Mouse (Mus musculus) intestine, embryonic 14.5 days (tissue): ENCODE measurements around the gene Mybbp1a. TPM values are rescaled to one million over a fixed set of nuclear protein-coding genes. Genes with fewer than 3 reads are reported as not detected.
"Not testable (repeated sequence)": the region's sequence is repeated elsewhere in the genome, so short reads cannot be mapped to it uniquely, and the experiment has no call there.

Experiments used
- ATAC-seq: fragments of 200-750 bp; cut with Nextera tagmentation; replicated peaks from 2 replicates; pipeline ENCODE4 v1.8.0; 2017; ENCODE audit warnings: low read depth, moderate number of reproducible peaks, moderate TSS enrichment, moderate library complexity; ENCODE audit not compliant: low FRiP score, low TSS enrichment
- DNase-seq: peaks from one replicate; pipeline ENCODE4 v3.0.0-alpha.2; 2018; ENCODE audit warnings: low spot score
- H3K27ac ChIP-seq: fragments of 300-500 bp; sonication (generic); 2 replicates; pipeline ENCODE4 v1.5.1; 2014; ENCODE audit warnings: low read depth, mild to moderate bottlenecking, control low read depth
- H3K27me3 ChIP-seq: fragments of 300-500 bp; sonication (generic); replicated peaks from 2 replicates; pipeline ENCODE4 v1.6.1; 2014; ENCODE audit warnings: low read length, control low read depth; ENCODE audit not compliant: control insufficient read depth, insufficient read depth
- H3K36me3 ChIP-seq: fragments of 300-500 bp; sonication (generic); 2 replicates; pipeline ENCODE4 v1.6.1; 2014; ENCODE audit warnings: low read length, control low read depth; ENCODE audit not compliant: control insufficient read depth, insufficient read depth
- H3K4me1 ChIP-seq: fragments of 300-500 bp; sonication (generic); replicated peaks from 2 replicates; pipeline ENCODE4 v1.6.1; 2014; ENCODE audit warnings: low read length, control low read depth, mixed read lengths; ENCODE audit not compliant: control insufficient read depth, insufficient read depth
- H3K4me2 ChIP-seq: fragments of 300-500 bp; sonication (generic); 2 replicates; pipeline ENCODE4 v1.6.1; 2014; ENCODE audit warnings: low read length
- H3K4me3 ChIP-seq: fragments of 300-500 bp; sonication (generic); 2 replicates; pipeline ENCODE4 v1.5.1; 2014; ENCODE audit warnings: low read depth, low read length, control low read depth, mixed read lengths
- H3K9ac ChIP-seq: fragments of 300-500 bp; sonication (generic); 2 replicates; pipeline ENCODE4 v1.6.1; 2014; ENCODE audit warnings: mild to moderate bottlenecking, low read length
- H3K9me3 ChIP-seq: fragments of 300-500 bp; sonication (generic); 2 replicates; pipeline ENCODE4 v1.6.1; 2016; ENCODE audit warnings: low read length, control low read depth; ENCODE audit not compliant: control insufficient read depth
- WGBS: fragments of 180-500 bp; shearing (Covaris S2); extraction: QIAGEN DNeasy Blood & Tissue Kit; methylation state at CpG from one replicate; pipeline ENCODE4 v1.1.7; 2014; 5-methylcytosine and 5-hydroxymethylcytosine counted together
- polyA plus RNA-seq: library from polyadenylated mRNA; unstranded; fragments of >200 nt; fragmentation: Nextera tagmentation; extraction: Ambion mirVana; gene quantifications from 2 replicates; pipeline ENCODE4 v1.2.1, GENCODE M21; 2014

The Mybbp1a gene
- polyA plus RNA-seq, 1 experiment from 2014 or later, result 173 TPM

DNA sequence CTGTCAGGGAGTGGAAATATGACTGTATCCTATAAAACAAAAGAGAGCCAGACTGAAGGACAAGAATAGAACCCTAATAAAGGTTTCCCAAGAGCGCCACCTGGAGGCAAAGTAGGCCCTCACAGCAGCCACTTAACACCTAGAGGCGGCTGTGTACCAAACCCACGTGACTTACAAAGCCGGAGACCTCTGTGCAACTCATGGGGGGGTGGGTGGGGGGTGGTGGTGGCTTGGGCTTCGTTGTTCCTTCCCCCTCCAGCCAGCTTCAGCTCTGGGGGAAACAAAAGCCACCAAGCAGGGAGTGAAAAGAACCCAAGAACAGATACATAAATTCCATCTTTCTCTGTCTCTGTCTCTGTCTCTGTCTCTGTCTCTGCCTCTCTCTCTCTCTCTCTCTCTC, 12.5 kb upstream of the Mybbp1a start:
- DNase-seq (peak; percentile 76), ATAC-seq (0 out of 2 replicates have a peak, but pooled peaks have one; percentile 44)
- Histone ChIP-seq H3K27me3 (no peaks in the 10 kb centered on the region), H3K4me2 (no peak overlapping the region), H3K4me1 (no peaks in the 10 kb centered on the region), H3K27ac (no peak overlapping the region), H3K9me3 (0 out of 2 replicates have a peak, but pooled peaks cover 2% of the 10 kb centered on the region), H3K9ac (no peak overlapping the region), H3K4me3 (no peak overlapping the region), H3K36me3 (no peaks in the 10 kb centered on the region)
- WGBS, result 4% methylated on average over 5 of the region's 5 CpGs

- Histone ChIP-seq H3K4me2 (peak overlapping the region; percentile 25; the same call in 1 of the 2 replicates), H3K9ac (no peak overlapping the region), H3K36me3 (no peaks in the 10 kb centered on the region), H3K27me3 (no peaks in the 10 kb centered on the region), H3K9me3 (0 out of 2 replicates have a peak, but pooled peaks cover 2% of the 10 kb centered on the region), H3K4me1 (no peaks in the 10 kb centered on the region), H3K4me3 (no peak overlapping the region), H3K27ac (no peak overlapping the region)
- peak; percentile 80 for ATAC-seq
- 53% methylated on average over 7 of the region's 7 CpGs for WGBS
- peak; percentile 85 for DNase-seq
Observed at GRCm38 (mm10) chr11:72429288-72429690, 11.9 kb upstream of the Mybbp1a start.

DNA sequence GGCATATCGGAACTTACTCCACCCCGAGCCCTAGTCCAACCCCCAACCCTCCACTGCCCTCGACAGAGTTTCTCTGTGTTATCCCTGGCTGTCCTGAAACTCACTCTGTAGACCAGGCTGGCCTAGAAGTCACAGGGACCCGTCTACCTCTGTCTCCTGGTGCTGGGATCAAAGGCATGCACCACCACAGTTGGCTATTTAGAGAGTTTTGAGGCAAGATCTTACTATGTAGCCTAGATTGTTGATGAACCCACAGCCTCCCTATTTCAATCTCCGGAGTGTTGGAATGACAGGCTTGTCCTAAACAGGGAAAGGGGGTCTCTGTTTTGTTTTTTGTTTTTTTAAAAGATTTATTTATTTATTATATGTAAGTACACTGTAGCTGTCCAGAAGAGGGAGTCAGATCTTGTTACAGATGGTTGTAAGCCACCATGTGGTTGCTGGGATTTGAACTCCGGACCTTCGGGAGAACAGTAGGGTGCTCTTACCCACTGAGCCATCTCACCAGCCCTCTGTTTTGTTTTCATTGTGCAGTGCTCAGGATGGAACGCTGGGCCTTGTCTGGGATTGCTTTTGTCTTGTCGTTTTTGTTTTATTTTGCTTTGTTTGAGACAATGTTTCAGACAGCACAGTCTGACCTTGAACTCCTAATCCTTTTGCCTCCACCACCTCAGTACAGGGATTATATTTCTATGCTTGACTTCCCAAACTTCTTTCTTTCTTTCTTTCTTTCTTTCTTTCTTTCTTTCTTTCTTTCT, 10.7 kb upstream of the Mybbp1a start:
- not testable (repeated sequence) for H3K9me3 ChIP-seq, H3K27ac ChIP-seq, H3K27me3 ChIP-seq, H3K4me1 ChIP-seq, H3K9ac ChIP-seq, H3K4me2 ChIP-seq, H3K36me3 ChIP-seq, H3K4me3 ChIP-seq, ATAC-seq, DNase-seq
- 69% methylated on average over 9 of the region's 9 CpGs for WGBS

- H3K4me1 ChIP-seq, result 0 out of 2 replicates have a peak, but pooled peaks cover 6% of the 10 kb centered on the region
- peak; percentile 68 for DNase-seq
- peak within 1 kb of the TSS; percentile 54; the same call in 1 of the 2 replicates for H3K27ac ChIP-seq
- no peak within 1 kb of the TSS for H3K4me3 ChIP-seq
- no peaks in the 10 kb centered on the region for H3K27me3 ChIP-seq
- no peak within 1 kb of the TSS for H3K9ac ChIP-seq
- H3K9me3 ChIP-seq, result no peaks in the 10 kb centered on the region
- 60% methylated on average over 11 of the region's 11 CpGs for WGBS
- peak within 1 kb of the TSS; percentile 33 for H3K4me2 ChIP-seq
- no peaks in the 10 kb centered on the region for H3K36me3 ChIP-seq
- ATAC-seq, result peak; percentile 92
Observed at GRCm38 (mm10) chr11:72434963-72435693, 6.0 kb upstream of the Mybbp1a start, which contains the start of gene Ggt6. Gene Ggt6 (plus strand): TSS chr11:72435526.

- H3K9ac ChIP-seq, result no peak overlapping the region
- no peak for DNase-seq
- ATAC-seq, result peak; percentile 13; the same call in 1 of the 2 replicates
- no peaks in the 10 kb centered on the region for H3K27me3 ChIP-seq
- WGBS, result 50% methylated on average over 2 of the region's 2 CpGs
- no peaks in the 10 kb centered on the region for H3K36me3 ChIP-seq
- H3K4me1 ChIP-seq, result 0 out of 2 replicates have a peak, but pooled peaks cover 6% of the 10 kb centered on the region
- no peaks in the 10 kb centered on the region for H3K9me3 ChIP-seq
- peak overlapping the region; percentile 54; the same call in 1 of the 2 replicates for H3K27ac ChIP-seq
- H3K4me3 ChIP-seq, result no peak overlapping the region
- H3K4me2 ChIP-seq, result peak overlapping the region; percentile 33
Observed at GRCm38 (mm10) chr11:72435694-72436045, 5.5 kb upstream of the Mybbp1a start.

GRCm38 (mm10) chr11:72436271-72436670, 4.9 kb upstream of the Mybbp1a start:
- Histone ChIP-seq H3K27me3 (no peaks in the 10 kb centered on the region), H3K27ac (no peak overlapping the region), H3K4me3 (no peak overlapping the region), H3K4me1 (0 out of 2 replicates have a peak, but pooled peaks cover 6% of the 10 kb centered on the region), H3K9ac (no peak overlapping the region), H3K4me2 (no peak overlapping the region), H3K36me3 (no peaks in the 10 kb centered on the region), H3K9me3 (no peaks in the 10 kb centered on the region)
- DNase-seq (no peak), ATAC-seq (no peak)
- 75% methylated on average over 5 of the region's 5 CpGs for WGBS

GRCm38 (mm10) chr11:72436756-72437650, 4.2 kb upstream of the Mybbp1a start:
- no peak overlapping the region for H3K4me2 ChIP-seq
- peaks cover 7% of the 10 kb centered on the region; the same call in 1 of the 2 replicates for H3K4me1 ChIP-seq
- 90% methylated on average over 16 of the region's 16 CpGs for WGBS
- DNase-seq, result no peak
- H3K4me3 ChIP-seq, result no peak overlapping the region
- H3K9me3 ChIP-seq, result no peaks in the 10 kb centered on the region
- no peak overlapping the region for H3K9ac ChIP-seq
- no peak for ATAC-seq
- no peak overlapping the region for H3K27ac ChIP-seq
- H3K27me3 ChIP-seq, result no peaks in the 10 kb centered on the region
- no peaks in the 10 kb centered on the region for H3K36me3 ChIP-seq

- no peaks in the 10 kb centered on the region for H3K9me3 ChIP-seq
- H3K27ac ChIP-seq, result no peak overlapping the region
- DNase-seq (no peak), ATAC-seq (no peak)
- H3K4me2 ChIP-seq, result no peak overlapping the region
- no peak overlapping the region for H3K9ac ChIP-seq
- peaks cover 13% of the 10 kb centered on the region for H3K4me1 ChIP-seq
- H3K36me3 ChIP-seq, result peaks cover 12% of the 10 kb centered on the region
- 49% methylated on average over 4 of the region's 4 CpGs for WGBS
- H3K27me3 ChIP-seq, result no peaks in the 10 kb centered on the region
- H3K4me3 ChIP-seq, result no peak overlapping the region
Observed at GRCm38 (mm10) chr11:72438411-72438810, 2.7 kb upstream of the Mybbp1a start.
